Mouse (Mus musculus): ENCODE measurements around the gene Vamp8. TPM values are rescaled to one million over a fixed set of nuclear protein-coding genes. Genes with fewer than 3 reads are reported as not detected.

The Vamp8 gene
- total and polyA plus RNA-seq, 2 experiments from 2014 or later = 17.4 to 39.6 TPM

- Histone ChIP-seq H3K4me1 (ENCODE audit: insufficient read depth, low read length) (peaks cover 8% of the 10 kb centered on the region), H3K27ac (no peak overlapping the region), H3K4me2 (ENCODE audit: low read depth, low read length) (no peak overlapping the region), H3K9me3 (ENCODE audit: low read length) (no peaks in the 10 kb centered on the region), H3K36me3 (ENCODE audit: insufficient read depth, low read length) (peaks cover 41% of the 10 kb centered on the region), H3K27me3 (ENCODE audit: insufficient read depth, low read length) (no peaks in the 10 kb centered on the region), H3K9ac (replicated peaks; ENCODE audit: low read length) (no peak overlapping the region), H3K4me3 (ENCODE audit: low read length) (no peak overlapping the region)
- ATAC-seq = no peak
- no peak for TF ChIP-seq CTCF (IDR thresholded peaks at IDR 0.05; ENCODE audit: low read depth)
- 93% methylated on average over 4 of the region's 4 CpGs for WGBS
- no peak for DNase-seq (ENCODE audit: low spot score)
These were observed 27.8 kb upstream of the Vamp8 start for GRCm38 (mm10) chr6:72418279-72418678.

GRCm38 (mm10) chr6:72415964-72416772 lies 25.7 kb upstream of the Vamp8 start:
- no peak for ATAC-seq
- 81% methylated on average over 7 of the region's 7 CpGs for WGBS

GRCm38 (mm10) chr6:72415181-72415580 lies 24.7 kb upstream of the Vamp8 start:
- no peak overlapping the region for H3K27ac ChIP-seq
- peak overlapping the region; percentile 76; the same call in 1 of the 2 replicates for H3K4me3 ChIP-seq (ENCODE audit: low read length)
- H3K27me3 ChIP-seq (ENCODE audit: insufficient read depth, low read length) = no peaks in the 10 kb centered on the region
- peaks cover 8% of the 10 kb centered on the region for H3K4me1 ChIP-seq (ENCODE audit: insufficient read depth, low read length)
- ATAC-seq (no peak), DNase-seq (ENCODE audit: low spot score) (no peak)
- WGBS = 90% methylated on average over 5 of the region's 5 CpGs
- TF ChIP-seq CTCF (IDR thresholded peaks at IDR 0.05; ENCODE audit: low read depth) = peak; percentile 33
- peak overlapping the region; percentile 61 for H3K4me2 ChIP-seq (ENCODE audit: low read depth, low read length)
- peaks cover 22% of the 10 kb centered on the region for H3K36me3 ChIP-seq (ENCODE audit: insufficient read depth, low read length)
- peak overlapping the region; percentile 68; the same call in 1 of the 2 replicates for H3K9ac ChIP-seq (replicated peaks; ENCODE audit: low read length)
- H3K9me3 ChIP-seq (ENCODE audit: low read length) = no peaks in the 10 kb centered on the region

More at GRCm38 (mm10) chr6:72415964-72416772, 25.7 kb upstream of the Vamp8 start:
- no peaks in the 10 kb centered on the region for H3K9me3 ChIP-seq (ENCODE audit: low read length)
- H3K36me3 ChIP-seq (ENCODE audit: insufficient read depth, low read length) = peaks cover 28% of the 10 kb centered on the region
- no peak overlapping the region for H3K9ac ChIP-seq (replicated peaks; ENCODE audit: low read length)
- H3K27ac ChIP-seq = no peak overlapping the region
- no peak for DNase-seq (ENCODE audit: low spot score)
- no peak overlapping the region for H3K4me3 ChIP-seq (ENCODE audit: low read length)
- peaks cover 8% of the 10 kb centered on the region for H3K4me1 ChIP-seq (ENCODE audit: insufficient read depth, low read length)
- no peak for TF ChIP-seq CTCF (IDR thresholded peaks at IDR 0.05; ENCODE audit: low read depth)
- no peaks in the 10 kb centered on the region for H3K27me3 ChIP-seq (ENCODE audit: insufficient read depth, low read length)
- no peak overlapping the region for H3K4me2 ChIP-seq (ENCODE audit: low read depth, low read length)

- ATAC-seq (peak; percentile 97), DNase-seq (ENCODE audit: low spot score) (peak; percentile 97)
- Histone ChIP-seq H3K27ac (peak within 1 kb of the TSS; percentile 70), H3K4me3 (ENCODE audit: low read length) (peak within 1 kb of the TSS; percentile 76), H3K4me2 (ENCODE audit: low read depth, low read length) (peak within 1 kb of the TSS; percentile 61), H3K27me3 (ENCODE audit: insufficient read depth, low read length) (no peaks in the 10 kb centered on the region), H3K36me3 (ENCODE audit: insufficient read depth, low read length) (peaks cover 18% of the 10 kb centered on the region), H3K4me1 (ENCODE audit: insufficient read depth, low read length) (peaks cover 8% of the 10 kb centered on the region), H3K9ac (replicated peaks; ENCODE audit: low read length) (peak within 1 kb of the TSS; percentile 68), H3K9me3 (ENCODE audit: low read length) (no peaks in the 10 kb centered on the region)
- TF ChIP-seq CTCF (IDR thresholded peaks at IDR 0.05; ENCODE audit: low read depth) = peak; percentile 21; the same call in 1 of the 2 replicates
- 2% methylated on average over 33 of the region's 33 CpGs for WGBS
These were observed 23.7 kb upstream of the Vamp8 start, which contains the start of gene Ggcx for GRCm38 (mm10) chr6:72414076-72414756. Ggcx (plus strand) TSS chr6:72414308.

GRCm38 (mm10) chr6:72410518-72410917 lies 20.0 kb upstream of the Vamp8 start:
- Histone ChIP-seq H3K27me3 (ENCODE audit: insufficient read depth, low read length) (no peaks in the 10 kb centered on the region), H3K4me2 (ENCODE audit: low read depth, low read length) (no peak overlapping the region), H3K27ac (no peak overlapping the region), H3K9ac (replicated peaks; ENCODE audit: low read length) (no peak overlapping the region), H3K9me3 (ENCODE audit: low read length) (no peaks in the 10 kb centered on the region), H3K4me3 (ENCODE audit: low read length) (no peak overlapping the region), H3K36me3 (ENCODE audit: insufficient read depth, low read length) (no peaks in the 10 kb centered on the region), H3K4me1 (ENCODE audit: insufficient read depth, low read length) (peaks cover 8% of the 10 kb centered on the region)
- WGBS = 82% methylated on average over 7 of the region's 7 CpGs
- no peak for TF ChIP-seq CTCF (IDR thresholded peaks at IDR 0.05; ENCODE audit: low read depth)
- DNase-seq (ENCODE audit: low spot score) = no peak
- no peak for ATAC-seq

GRCm38 (mm10) chr6:72410003-72410402 lies 19.5 kb upstream of the Vamp8 start:
- no peak for TF ChIP-seq CTCF (IDR thresholded peaks at IDR 0.05; ENCODE audit: low read depth)
- no peak overlapping the region for H3K9ac ChIP-seq (replicated peaks; ENCODE audit: low read length)
- WGBS = 19% methylated on average over 1 of the region's 1 CpGs
- ATAC-seq (no peak), DNase-seq (ENCODE audit: low spot score) (no peak)
- H3K27me3 ChIP-seq (ENCODE audit: insufficient read depth, low read length) = no peaks in the 10 kb centered on the region
- H3K4me3 ChIP-seq (ENCODE audit: low read length) = no peak overlapping the region
- no peak overlapping the region for H3K27ac ChIP-seq
- H3K9me3 ChIP-seq (ENCODE audit: low read length) = no peaks in the 10 kb centered on the region
- peaks cover 4% of the 10 kb centered on the region for H3K4me1 ChIP-seq (ENCODE audit: insufficient read depth, low read length)
- no peaks in the 10 kb centered on the region for H3K36me3 ChIP-seq (ENCODE audit: insufficient read depth, low read length)
- H3K4me2 ChIP-seq (ENCODE audit: low read depth, low read length) = no peak overlapping the region
